Mouse (Mus musculus): Measurements from ENCODE around the gene Slc9a8.

Gene Slc9a8

GRCm38 (mm10) chr2:167485501-167486377, 64.2 kb downstream of the Slc9a8 start:
- no peak for DNase-seq

- no peak for DNase-seq
These were observed 65.1 kb downstream of the Slc9a8 start for GRCm38 (mm10) chr2:167486573-167486972.

GRCm38 (mm10) chr2:167487551-167487950, 66.0 kb downstream of the Slc9a8 start:
- DNase-seq, result no peak

- DNase-seq, result no peak
These were observed 66.5 kb downstream of the Slc9a8 start for GRCm38 (mm10) chr2:167487994-167488393.

- DNase-seq, result no peak
These were observed 69.5 kb downstream of the Slc9a8 start for GRCm38 (mm10) chr2:167490813-167491525.

GRCm38 (mm10) chr2:167491757-167492708, 70.5 kb downstream of the Slc9a8 start, which contains the start of gene Rnf114:
Gene Rnf114 (plus strand): TSS chr2:167492645.
- DNase-seq, result peak in 1 of 2 experiments; percentile 44

GRCm38 (mm10) chr2:167492713-167493636, 71.5 kb downstream of the Slc9a8 start, which contains the start of gene Spata2:
Gene Spata2 (minus strand): TSS chr2:167492887.
- peak; percentile 90 to 95 for DNase-seq

GRCm38 (mm10) chr2:167496437-167496836, 74.9 kb downstream of the Slc9a8 start:
- no peak for DNase-seq

- peak in 1 of 2 experiments; percentile 62 for DNase-seq
These were observed 75.8 kb downstream of the Slc9a8 start for GRCm38 (mm10) chr2:167497272-167497671.

- no peak for DNase-seq
These were observed 81.2 kb downstream of the Slc9a8 start for GRCm38 (mm10) chr2:167502554-167503252.

GRCm38 (mm10) chr2:167503253-167503895, 81.9 kb downstream of the Slc9a8 start:
- DNase-seq, result peak; percentile 82 to 91

- DNase-seq, result peak; percentile 38 to 64
These were observed 82.4 kb downstream of the Slc9a8 start for GRCm38 (mm10) chr2:167503896-167504349.

GRCm38 (mm10) chr2:167505127-167505526, 83.6 kb downstream of the Slc9a8 start:
- peak in 1 of 2 experiments; percentile 32 for DNase-seq

- no peak for DNase-seq
These were observed 85.2 kb downstream of the Slc9a8 start for GRCm38 (mm10) chr2:167506546-167507260.

- no peak for DNase-seq
These were observed 86.3 kb downstream of the Slc9a8 start for GRCm38 (mm10) chr2:167507719-167508385.

GRCm38 (mm10) chr2:167508569-167508968, 87.1 kb downstream of the Slc9a8 start:
- no peak for DNase-seq

- DNase-seq, result no peak
These were observed 89.0 kb downstream of the Slc9a8 start for GRCm38 (mm10) chr2:167510485-167510884.

- DNase-seq, result no peak
These were observed 90.9 kb downstream of the Slc9a8 start for GRCm38 (mm10) chr2:167512365-167512764.

GRCm38 (mm10) chr2:167512970-167513369, 91.5 kb downstream of the Slc9a8 start:
- no peak for DNase-seq

Data from spleen, adult 18-20 months (tissue).